Mouse (Mus musculus): ENCODE results near the gene Rrp36. TPM values are rescaled to one million over a fixed set of nuclear protein-coding genes. Genes with fewer than 3 reads are reported as not detected.
A peak's percentile ranks its signal among the peaks of the same experiment; 100 is the strongest.

The Rrp36 gene
- polyA plus RNA-seq, 1 experiment from 2014 or later = 64.9 TPM

- H3K36me3 ChIP-seq = no peaks in the 10 kb centered on the region
- peaks cover 87% of the 10 kb centered on the region for H3K4me1 ChIP-seq
- peak overlapping the region; percentile 49 for H3K4me2 ChIP-seq (replicated peaks)
- 9% methylated on average over 10 of the region's 10 CpGs for WGBS
- H3K9ac ChIP-seq = peak overlapping the region; percentile 35
- no peaks in the 10 kb centered on the region for H3K27me3 ChIP-seq
- peak; percentile 25; the same call in 1 of the 2 replicates for ATAC-seq (ENCODE audit: insufficient number of reproducible peaks, low FRiP score, low TSS enrichment, low read depth)
- peak overlapping the region; percentile 32 for H3K4me3 ChIP-seq (replicated peaks)
- no peaks in the 10 kb centered on the region for H3K9me3 ChIP-seq (replicated peaks)
- H3K27ac ChIP-seq (replicated peaks) = peak overlapping the region; percentile 91
Measured at GRCm38 (mm10) chr17:46623819-46624557, 50.2 kb downstream of the Rrp36 start.

- no peaks in the 10 kb centered on the region for H3K9me3 ChIP-seq (replicated peaks)
- no peaks in the 10 kb centered on the region for H3K36me3 ChIP-seq
- ATAC-seq (ENCODE audit: insufficient number of reproducible peaks, low FRiP score, low TSS enrichment, low read depth) = no peak
- 56% methylated on average over 11 of the region's 11 CpGs for WGBS
- peak overlapping the region; percentile 9; the same call in 1 of the 2 replicates for H3K9ac ChIP-seq
- no peaks in the 10 kb centered on the region for H3K27me3 ChIP-seq
- H3K4me1 ChIP-seq = peaks cover 95% of the 10 kb centered on the region
- H3K4me3 ChIP-seq (replicated peaks) = no peak overlapping the region
- H3K27ac ChIP-seq (replicated peaks) = peak overlapping the region; percentile 96
- peak overlapping the region; percentile 6; the same call in 1 of the 2 replicates for H3K4me2 ChIP-seq (replicated peaks)
Measured at GRCm38 (mm10) chr17:46622269-46622668, 51.9 kb downstream of the Rrp36 start.

GRCm38 (mm10) chr17:46621324-46621723 is 52.8 kb downstream of the Rrp36 start:
- WGBS = 27% methylated on average over 15 of the region's 15 CpGs
- Histone ChIP-seq H3K4me1 (peaks cover 93% of the 10 kb centered on the region), H3K27me3 (no peaks in the 10 kb centered on the region), H3K9ac (no peak overlapping the region), H3K4me2 (replicated peaks) (peak overlapping the region; percentile 8), H3K36me3 (no peaks in the 10 kb centered on the region), H3K9me3 (replicated peaks) (no peaks in the 10 kb centered on the region), H3K27ac (replicated peaks) (peak overlapping the region; percentile 96), H3K4me3 (replicated peaks) (no peak overlapping the region)
- no peak for ATAC-seq (ENCODE audit: insufficient number of reproducible peaks, low FRiP score, low TSS enrichment, low read depth)

- Histone ChIP-seq H3K36me3 (no peaks in the 10 kb centered on the region), H3K27me3 (no peaks in the 10 kb centered on the region), H3K4me3 (replicated peaks) (0 out of 2 replicates have a peak overlapping the region, but pooled peaks have one; percentile 1), H3K4me1 (peaks cover 96% of the 10 kb centered on the region), H3K4me2 (replicated peaks) (peak overlapping the region; percentile 44), H3K9me3 (replicated peaks) (no peaks in the 10 kb centered on the region), H3K9ac (0 out of 2 replicates have a peak overlapping the region, but pooled peaks have one; percentile 0), H3K27ac (replicated peaks) (peak overlapping the region; percentile 96)
- 20% methylated on average over 16 of the region's 16 CpGs for WGBS
- ATAC-seq (ENCODE audit: insufficient number of reproducible peaks, low FRiP score, low TSS enrichment, low read depth) = no peak
Measured at GRCm38 (mm10) chr17:46619683-46620357, 54.3 kb downstream of the Rrp36 start.

GRCm38 (mm10) chr17:46618769-46619682 is 55.1 kb downstream of the Rrp36 start:
- WGBS = 6% methylated on average over 27 of the region's 27 CpGs
- H3K4me1 ChIP-seq = peaks cover 95% of the 10 kb centered on the region

GRCm38 (mm10) chr17:46618394-46618768 is 55.8 kb downstream of the Rrp36 start:
- H3K4me1 ChIP-seq = peaks cover 95% of the 10 kb centered on the region

More at GRCm38 (mm10) chr17:46618769-46619682, 55.1 kb downstream of the Rrp36 start:
- Histone ChIP-seq H3K36me3 (no peaks in the 10 kb centered on the region), H3K9me3 (replicated peaks) (no peaks in the 10 kb centered on the region), H3K27me3 (no peaks in the 10 kb centered on the region), H3K9ac (peak overlapping the region; percentile 0; the same call in 1 of the 2 replicates), H3K4me2 (replicated peaks) (peak overlapping the region; percentile 44), H3K4me3 (replicated peaks) (peak overlapping the region; percentile 21), H3K27ac (replicated peaks) (peak overlapping the region; percentile 96)
- ATAC-seq (ENCODE audit: insufficient number of reproducible peaks, low FRiP score, low TSS enrichment, low read depth) = peak; percentile 58

GRCm38 (mm10) chr17:46617799-46618198 is 56.4 kb downstream of the Rrp36 start:
- ATAC-seq (ENCODE audit: insufficient number of reproducible peaks, low FRiP score, low TSS enrichment, low read depth) = no peak
- Histone ChIP-seq H3K4me3 (replicated peaks) (peak overlapping the region; percentile 21), H3K9ac (no peak overlapping the region)

More at GRCm38 (mm10) chr17:46618394-46618768, 55.8 kb downstream of the Rrp36 start:
- Histone ChIP-seq H3K4me2 (replicated peaks) (peak overlapping the region; percentile 44), H3K36me3 (no peaks in the 10 kb centered on the region), H3K9ac (0 out of 2 replicates have a peak overlapping the region, but pooled peaks have one; percentile 0), H3K4me3 (replicated peaks) (peak overlapping the region; percentile 21), H3K9me3 (replicated peaks) (no peaks in the 10 kb centered on the region), H3K27me3 (no peaks in the 10 kb centered on the region), H3K27ac (replicated peaks) (peak overlapping the region; percentile 96)
- 12% methylated on average over 6 of the region's 6 CpGs for WGBS
- 0 out of 2 replicates have a peak, but pooled peaks have one; percentile 31 for ATAC-seq (ENCODE audit: insufficient number of reproducible peaks, low FRiP score, low TSS enrichment, low read depth)

More at GRCm38 (mm10) chr17:46617799-46618198, 56.4 kb downstream of the Rrp36 start:
- Histone ChIP-seq H3K4me1 (peaks cover 95% of the 10 kb centered on the region), H3K4me2 (replicated peaks) (peak overlapping the region; percentile 44), H3K36me3 (no peaks in the 10 kb centered on the region), H3K27ac (replicated peaks) (peak overlapping the region; percentile 96), H3K27me3 (no peaks in the 10 kb centered on the region), H3K9me3 (replicated peaks) (no peaks in the 10 kb centered on the region)
- 40% methylated on average over 12 of the region's 12 CpGs for WGBS

Other genes with a start within 250 kb of the Rrp36 start
- gene Crip3, start 245.4 kb downstream of the Rrp36 start, polyA plus RNA-seq (2015; fragmentation: Nextera tagmentation; extraction: Ambion mirVana) = 3.5 and 3.6 TPM in 2 replicates
- gene Slc22a7, start 235.9 kb downstream of the Rrp36 start, polyA plus RNA-seq (2015; fragmentation: Nextera tagmentation; extraction: Ambion mirVana) = 0.15 TPM in 1 of 2 replicates, not detected in the other
- 0.15 and 0.18 TPM in 2 replicates for gene Ttbk1, start 186.7 kb downstream of the Rrp36 start, polyA plus RNA-seq (2015; fragmentation: Nextera tagmentation; extraction: Ambion mirVana)
- 40.4 and 41.0 TPM in 2 replicates for gene Dnph1, start 177.6 kb downstream of the Rrp36 start, polyA plus RNA-seq (2015; fragmentation: Nextera tagmentation; extraction: Ambion mirVana)
- gene Cul9, start 128.0 kb downstream of the Rrp36 start, polyA plus RNA-seq (2015; fragmentation: Nextera tagmentation; extraction: Ambion mirVana) = 7.1 and 10.6 TPM in 2 replicates
- gene Srf, start 118.2 kb downstream of the Rrp36 start, polyA plus RNA-seq (2015; fragmentation: Nextera tagmentation; extraction: Ambion mirVana) = 8.6 and 8.8 TPM in 2 replicates
- 156 and 161 TPM in 2 replicates for gene Ptk7, start 44.8 kb downstream of the Rrp36 start, polyA plus RNA-seq (2015; fragmentation: Nextera tagmentation; extraction: Ambion mirVana)
- gene Klc4, start 28.3 kb downstream of the Rrp36 start, polyA plus RNA-seq (2015; fragmentation: Nextera tagmentation; extraction: Ambion mirVana) = 23.4 and 24.5 TPM in 2 replicates
- 92.9 and 95.8 TPM in 2 replicates for gene Mrpl2, start 28.1 kb downstream of the Rrp36 start, polyA plus RNA-seq (2015; fragmentation: Nextera tagmentation; extraction: Ambion mirVana)
- gene Cul7, start 24.0 kb downstream of the Rrp36 start, polyA plus RNA-seq (2015; fragmentation: Nextera tagmentation; extraction: Ambion mirVana) = 64.0 and 64.1 TPM in 2 replicates
- 150 and 161 TPM in 2 replicates for gene Mea1, start 4.4 kb upstream of the Rrp36 start, polyA plus RNA-seq (2015; fragmentation: Nextera tagmentation; extraction: Ambion mirVana)
- gene Klhdc3, start 6.6 kb upstream of the Rrp36 start, polyA plus RNA-seq (2015; fragmentation: Nextera tagmentation; extraction: Ambion mirVana) = 129 and 134 TPM in 2 replicates
- gene Ppp2r5d, start 30.8 kb upstream of the Rrp36 start, polyA plus RNA-seq (2015; fragmentation: Nextera tagmentation; extraction: Ambion mirVana) = 91.7 and 93.2 TPM in 2 replicates
- 32.4 and 35.6 TPM in 2 replicates for gene Pex6, start 37.1 kb upstream of the Rrp36 start, polyA plus RNA-seq (2015; fragmentation: Nextera tagmentation; extraction: Ambion mirVana)
- 2.0 and 2.1 TPM in 2 replicates for gene Gnmt, start 54.8 kb upstream of the Rrp36 start, polyA plus RNA-seq (2015; fragmentation: Nextera tagmentation; extraction: Ambion mirVana)
- 74.2 and 78.2 TPM in 2 replicates for gene Cnpy3, start 77.9 kb upstream of the Rrp36 start, polyA plus RNA-seq (2015; fragmentation: Nextera tagmentation; extraction: Ambion mirVana)
- gene Ptcra, start 89.4 kb upstream of the Rrp36 start, polyA plus RNA-seq (2015; fragmentation: Nextera tagmentation; extraction: Ambion mirVana) = 0.41 and 0.47 TPM in 2 replicates
- gene 2310039H08Rik, start 98.3 kb upstream of the Rrp36 start, polyA plus RNA-seq (2015; fragmentation: Nextera tagmentation; extraction: Ambion mirVana) = 82.4 and 84.0 TPM in 2 replicates
- 136 and 145 TPM in 2 replicates for gene Rpl7l1, start 108.3 kb upstream of the Rrp36 start, polyA plus RNA-seq (2015; fragmentation: Nextera tagmentation; extraction: Ambion mirVana)
- 4.5 and 5.3 TPM in 2 replicates for gene Bicral, start 184.1 kb upstream of the Rrp36 start, polyA plus RNA-seq (2015; fragmentation: Nextera tagmentation; extraction: Ambion mirVana)
- gene Tbcc, start 216.3 kb upstream of the Rrp36 start, polyA plus RNA-seq (2015; fragmentation: Nextera tagmentation; extraction: Ambion mirVana) = 59.7 and 62.7 TPM in 2 replicates
- gene Prph2, start 236.1 kb upstream of the Rrp36 start, polyA plus RNA-seq (2015; fragmentation: Nextera tagmentation; extraction: Ambion mirVana) = not detected in 2 replicates